Mouse (Mus musculus) midbrain, postnatal 0 days (tissue): ENCODE results near the gene Srsf1. TPM values are rescaled to one million over a fixed set of nuclear protein-coding genes. Genes with fewer than 3 reads are reported as not detected.

Experiments used
- ATAC-seq: fragments of 200-750 bp; cut with Nextera tagmentation; 2 replicates; pipeline ENCODE4 v1.8.0; 2017; ENCODE audit warnings: moderate number of reproducible peaks, mild to moderate bottlenecking, moderate TSS enrichment, moderate library complexity; ENCODE audit not compliant: low FRiP score
- DNase-seq: peaks from one replicate; pipeline ENCODE4 v3.0.0-alpha.2; 2015; ENCODE audit warnings: low spot score
- H3K27ac ChIP-seq: fragments of 300-500 bp; sonication (generic); 2 replicates; pipeline ENCODE4 v1.5.1; 2014; ENCODE audit warnings: low read depth, mild to moderate bottlenecking, low read length, mixed read lengths
- H3K27me3 ChIP-seq: fragments of 300-500 bp; sonication (generic); 2 replicates; pipeline ENCODE4 v1.6.1; 2014; ENCODE audit warnings: low read length, control low read depth, mixed read lengths; ENCODE audit not compliant: insufficient read depth
- H3K36me3 ChIP-seq: fragments of 300-500 bp; sonication (generic); 2 replicates; pipeline ENCODE4 v1.6.1; 2014; ENCODE audit warnings: low read length, control low read depth, mixed read lengths; ENCODE audit not compliant: insufficient read depth
- H3K4me1 ChIP-seq: fragments of 300-500 bp; sonication (generic); 2 replicates; pipeline ENCODE4 v1.6.1; 2014; ENCODE audit warnings: mild to moderate bottlenecking, control low read depth, antibody characterized with exemption, low read length, mixed read lengths; ENCODE audit not compliant: insufficient read depth
- H3K4me2 ChIP-seq: fragments of 300-500 bp; sonication (generic); 2 replicates; pipeline ENCODE4 v1.6.1; 2014; ENCODE audit warnings: low read depth, mild to moderate bottlenecking, low read length, mixed read lengths; ENCODE audit not compliant: poor library complexity, severe bottlenecking
- H3K4me3 ChIP-seq: fragments of 300-500 bp; sonication (generic); 2 replicates; pipeline ENCODE4 v1.5.1; 2014; ENCODE audit warnings: low read depth, mild to moderate bottlenecking, low read length, moderate library complexity
- H3K9ac ChIP-seq: fragments of 300-500 bp; sonication (generic); replicated peaks from 2 replicates; pipeline ENCODE4 v1.6.1; 2014; ENCODE audit warnings: mild to moderate bottlenecking, low read length, moderate library complexity, mixed read lengths; ENCODE audit not compliant: poor library complexity, severe bottlenecking
- H3K9me3 ChIP-seq: fragments of 300-500 bp; sonication (generic); 2 replicates; pipeline ENCODE4 v1.6.1; 2016; ENCODE audit warnings: low read length, control low read depth
- CTCF ChIP-seq: IDR thresholded peaks from 2 replicates; pipeline ENCODE4 v1.5.1; 2016; ENCODE audit warnings: antibody characterized with exemption, mild to moderate bottlenecking
- WGBS: fragments of 180-500 bp; shearing (Covaris S2); extraction: QIAGEN DNeasy Blood & Tissue Kit; methylation state at CpG from one replicate; pipeline ENCODE4 v1.1.7; 2014; 5-methylcytosine and 5-hydroxymethylcytosine counted together
- polyA plus RNA-seq: library from polyadenylated mRNA; unstranded; fragments of >200 nt; fragmentation: Nextera tagmentation; extraction: Ambion mirVana; gene quantifications from 2 replicates; pipeline ENCODE4 v1.2.1, GENCODE M21; 2015
- total RNA-seq: library from RNA; depleted of rRNA; stranded (reverse); fragments of >200 nt; gene quantifications from 2 replicates; pipeline ENCODE4 v1.2.3, GENCODE M21; 2014

Srsf1 gene
- total and polyA plus RNA-seq, 2 experiments from 2014 or later: 125 to 280 TPM

DNA sequence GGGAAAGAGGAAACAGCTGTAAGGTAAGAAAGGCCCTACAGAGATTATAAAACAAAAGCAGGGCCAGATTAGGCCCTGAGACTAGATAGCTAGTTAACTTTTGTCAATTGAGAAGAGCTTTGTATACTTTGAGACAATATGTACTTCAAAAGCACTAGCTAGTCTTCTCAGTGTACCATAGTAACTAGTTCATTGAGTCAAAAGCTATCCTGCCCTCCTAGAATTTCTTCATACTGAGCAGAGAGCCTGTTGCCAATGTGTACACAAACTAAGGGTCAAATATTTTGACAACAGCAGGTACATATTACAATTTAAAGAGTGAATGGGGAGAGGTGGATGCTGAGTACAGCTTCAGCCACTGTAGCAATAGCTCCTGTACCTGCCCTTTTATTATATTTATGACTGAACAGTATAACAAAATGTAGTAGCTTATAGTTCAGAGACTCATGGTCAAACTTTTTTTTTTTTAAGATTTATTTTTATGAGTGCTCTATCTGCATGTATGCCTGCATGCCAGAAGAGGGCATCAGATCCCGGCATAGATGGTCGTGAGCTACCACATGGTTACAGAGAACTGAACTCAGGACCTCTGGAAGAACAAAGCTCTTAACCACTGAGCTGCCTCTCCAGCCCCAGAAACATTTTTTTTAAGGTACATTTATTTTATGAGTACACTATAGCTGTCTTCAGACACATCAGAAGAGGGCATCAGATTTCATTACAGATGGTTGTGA, 14.9 kb downstream of the Srsf1 start:
- peak; percentile 51 for TF ChIP-seq CTCF
- Histone ChIP-seq H3K4me3 (no peak overlapping the region), H3K4me1 (no peaks in the 10 kb centered on the region), H3K36me3 (no peaks in the 10 kb centered on the region), H3K9ac (no peak overlapping the region), H3K27me3 (no peaks in the 10 kb centered on the region), H3K4me2 (no peak overlapping the region), H3K9me3 (no peaks in the 10 kb centered on the region), H3K27ac (no peak overlapping the region)
- ATAC-seq: no peak
- no peak for DNase-seq
- 76% methylated on average over 2 of the region's 2 CpGs for WGBS

DNA sequence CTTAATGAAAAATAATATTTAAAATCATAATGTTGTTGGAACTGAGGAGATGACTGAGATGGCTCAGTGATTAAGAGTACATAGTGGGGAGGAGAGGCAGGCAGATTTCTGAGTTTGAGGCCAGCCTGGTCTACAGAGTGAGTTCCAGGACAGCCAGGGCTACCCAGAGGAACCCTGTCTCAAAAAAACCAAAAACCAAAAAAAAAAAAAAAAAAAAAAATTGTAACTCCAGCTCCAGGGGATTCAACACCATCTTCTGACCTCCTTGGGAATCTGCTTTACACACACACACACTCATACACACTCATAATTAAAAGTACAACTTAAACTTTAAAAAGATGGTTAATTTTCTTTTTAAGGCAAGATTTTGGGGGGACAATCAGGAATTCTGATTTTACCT, 18.6 kb downstream of the Srsf1 start:
- Histone ChIP-seq H3K4me3 (no peak overlapping the region), H3K4me2 (no peak overlapping the region), H3K9me3 (no peaks in the 10 kb centered on the region), H3K9ac (no peak overlapping the region), H3K27ac (no peak overlapping the region), H3K27me3 (no peaks in the 10 kb centered on the region), H3K36me3 (no peaks in the 10 kb centered on the region), H3K4me1 (peaks cover 7% of the 10 kb centered on the region; the same call in 1 of the 2 replicates)
- DNase-seq (no peak), ATAC-seq (no peak)
- TF ChIP-seq CTCF: no peak

DNA sequence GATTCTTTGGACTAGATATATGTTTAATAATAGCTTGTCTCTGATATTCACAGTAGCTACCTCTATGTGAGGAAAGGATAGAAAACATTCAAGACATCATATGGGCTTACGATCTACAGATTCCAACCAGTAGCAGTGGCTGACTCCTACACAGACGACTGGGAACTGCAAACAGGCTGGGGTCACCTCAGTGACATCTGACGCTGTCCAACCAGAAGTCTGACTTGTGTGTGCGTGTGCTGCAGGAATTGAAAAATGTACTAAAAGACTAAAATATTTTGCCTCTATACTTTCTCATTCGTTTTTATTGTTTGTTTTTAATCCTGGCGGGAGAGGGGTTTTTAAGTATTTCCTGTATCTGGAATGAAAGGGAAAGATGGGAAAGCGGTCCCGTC, 20.0 kb downstream of the Srsf1 start:
- Histone ChIP-seq H3K9me3 (no peaks in the 10 kb centered on the region), H3K9ac (peak overlapping the region; percentile 96), H3K4me1 (peaks cover 7% of the 10 kb centered on the region; the same call in 1 of the 2 replicates), H3K4me2 (peak overlapping the region; percentile 96), H3K27me3 (no peaks in the 10 kb centered on the region), H3K27ac (peak overlapping the region; percentile 94), H3K4me3 (peak overlapping the region; percentile 60), H3K36me3 (no peaks in the 10 kb centered on the region)
- DNase-seq (peak; percentile 40), ATAC-seq (no peak)
- no peak for TF ChIP-seq CTCF
- 2% methylated on average over 8 of the region's 8 CpGs for WGBS

DNA sequence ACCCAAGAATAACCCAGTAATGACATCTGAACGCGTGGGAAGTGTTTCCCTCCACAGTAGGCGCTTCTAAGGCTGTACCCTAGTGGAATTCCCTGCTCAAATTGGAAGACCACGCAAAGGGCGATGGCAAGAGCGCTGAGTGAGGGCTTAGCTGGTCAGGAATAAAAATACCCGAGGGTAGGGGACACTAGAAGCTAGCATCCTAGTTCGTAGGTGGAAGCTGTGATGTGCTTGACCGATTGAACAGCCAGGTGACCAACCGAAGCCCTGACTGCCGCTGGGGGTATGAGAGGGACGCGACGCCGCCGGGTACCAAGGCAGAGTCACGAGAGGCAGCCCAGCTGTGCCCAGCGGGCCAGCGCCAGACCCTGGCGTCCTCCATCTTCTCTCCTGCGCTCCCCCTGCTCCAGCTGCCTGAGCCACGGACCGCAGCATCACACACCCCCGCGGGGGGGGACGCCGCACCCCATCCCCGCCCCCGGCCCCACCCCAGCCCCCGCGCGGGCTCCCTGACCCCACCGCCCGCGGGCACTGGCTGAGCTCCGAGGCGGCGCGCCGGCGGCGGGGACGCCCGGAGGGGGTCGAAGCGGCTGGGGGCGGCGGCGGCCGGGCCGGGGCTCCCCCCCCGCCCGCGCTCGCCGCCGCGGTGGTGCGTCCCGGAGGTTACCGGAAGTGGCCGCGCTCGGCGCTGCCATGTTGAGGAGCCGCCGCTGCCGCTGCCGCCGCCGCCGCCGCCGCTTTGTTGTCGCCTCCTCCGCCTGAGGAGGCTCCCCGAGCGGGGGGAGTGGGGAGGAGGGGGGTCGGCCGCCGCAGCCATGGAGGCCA, 20.6 kb downstream of the Srsf1 start, which contains the start of gene Vezf1:
Vezf1 (plus strand) TSS at position 694 of the 825 bp plus-strand sequence.
- Histone ChIP-seq H3K4me1 (peaks cover 7% of the 10 kb centered on the region; the same call in 1 of the 2 replicates), H3K4me2 (peak within 1 kb of the TSS; percentile 96), H3K9ac (peak within 1 kb of the TSS; percentile 96), H3K27me3 (no peaks in the 10 kb centered on the region), H3K4me3 (peak within 1 kb of the TSS; percentile 60), H3K9me3 (no peaks in the 10 kb centered on the region), H3K36me3 (no peaks in the 10 kb centered on the region), H3K27ac (peak within 1 kb of the TSS; percentile 94)
- DNase-seq: peak; percentile 85
- 0% methylated on average over 25 of the region's 81 CpGs for WGBS
- peak; percentile 90 for ATAC-seq
- peak; percentile 20; the same call in 1 of the 2 replicates for TF ChIP-seq CTCF

DNA sequence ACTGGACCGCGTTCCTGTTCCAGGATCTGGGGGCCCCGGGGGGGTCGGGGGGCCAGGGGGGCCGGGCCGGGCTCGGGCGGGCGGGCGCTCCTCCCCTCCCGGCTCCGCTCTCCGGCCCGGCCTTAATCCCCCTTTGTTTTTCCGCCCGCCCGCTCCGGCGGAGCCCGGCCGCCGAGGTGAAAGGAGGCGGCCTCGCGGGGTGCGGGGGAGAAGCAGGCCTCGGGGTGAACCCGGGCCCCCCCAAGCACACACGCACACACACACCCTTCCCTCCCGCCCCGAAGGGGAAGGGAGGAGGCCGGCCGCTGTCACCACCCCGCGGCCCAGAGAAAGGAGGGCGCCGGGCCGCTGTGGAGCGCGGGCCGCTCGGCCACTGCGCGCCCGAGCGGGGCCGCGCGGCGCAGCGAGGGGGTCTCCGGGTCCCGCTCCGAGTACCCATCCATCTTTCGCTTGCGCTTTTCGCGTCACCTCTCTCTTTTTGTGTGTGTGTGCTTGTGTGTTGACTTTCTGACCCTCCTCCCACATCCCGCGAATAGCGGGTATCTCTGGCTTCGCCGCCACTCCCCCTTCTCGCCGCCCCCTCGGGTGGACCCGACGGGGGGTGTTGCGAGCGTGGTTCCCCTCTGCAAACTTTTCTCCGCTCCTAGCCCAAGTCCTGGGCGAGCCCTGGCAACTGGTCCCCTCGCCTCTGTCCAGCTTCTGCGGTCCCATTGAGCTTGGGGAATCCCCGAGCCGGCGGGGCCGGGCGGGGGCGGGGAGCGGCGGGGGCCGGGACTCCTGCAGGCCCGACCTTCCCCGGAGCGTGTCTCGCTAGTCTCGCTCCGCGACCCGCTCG, 21.5 kb downstream of the Srsf1 start:
- Histone ChIP-seq H3K4me1 (peaks cover 7% of the 10 kb centered on the region; the same call in 1 of the 2 replicates), H3K36me3 (no peaks in the 10 kb centered on the region), H3K9me3 (no peaks in the 10 kb centered on the region), H3K4me3 (peak overlapping the region; percentile 60), H3K4me2 (peak overlapping the region; percentile 96), H3K27ac (peak overlapping the region; percentile 94), H3K27me3 (no peaks in the 10 kb centered on the region), H3K9ac (peak overlapping the region; percentile 96)
- ATAC-seq (peak; percentile 77), DNase-seq (peak; percentile 34)
- WGBS: under 1% methylated on average over 69 of the region's 92 CpGs
- no peak for TF ChIP-seq CTCF
